Mouse (Mus musculus) heart, embryonic 13.5 days (tissue): ENCODE measurements around the gene Uhmk1. TPM values are rescaled to one million over a fixed set of nuclear protein-coding genes. Genes with fewer than 3 reads are reported as not detected.
A peak's percentile ranks its signal among the peaks of the same experiment; 100 is the strongest.

Experiments
- ATAC-seq: fragments of 200-750 bp; cut with Nextera tagmentation; 2 replicates; pipeline ENCODE4 v1.8.0; 2017; ENCODE audit warnings: moderate TSS enrichment; ENCODE audit not compliant: insufficient number of reproducible peaks, low FRiP score, low TSS enrichment; ENCODE audit errors: extremely low read depth
- H3K27ac ChIP-seq: fragments of 300-500 bp; sonication (generic); replicated peaks from 2 replicates; pipeline ENCODE4 v1.5.1; 2015; ENCODE audit warnings: moderate library complexity, mild to moderate bottlenecking, inconsistent platforms
- H3K27me3 ChIP-seq: fragments of 300-500 bp; sonication (generic); replicated peaks from 2 replicates; pipeline ENCODE4 v1.6.1; 2015; ENCODE audit warnings: mild to moderate bottlenecking, inconsistent platforms
- H3K36me3 ChIP-seq: fragments of 300-500 bp; sonication (generic); 2 replicates; pipeline ENCODE4 v1.6.1; 2015; ENCODE audit warnings: mild to moderate bottlenecking, inconsistent platforms
- H3K4me1 ChIP-seq: fragments of 300-500 bp; sonication (generic); 2 replicates; pipeline ENCODE4 v1.6.1; 2015; ENCODE audit warnings: inconsistent platforms
- H3K4me2 ChIP-seq: fragments of 300-500 bp; sonication (generic); 2 replicates; pipeline ENCODE4 v1.6.1; 2015; ENCODE audit warnings: inconsistent platforms, mild to moderate bottlenecking, moderate library complexity
- H3K4me3 ChIP-seq: fragments of 300-500 bp; sonication (generic); 2 replicates; pipeline ENCODE4 v1.5.1; 2015; ENCODE audit warnings: moderate library complexity, mild to moderate bottlenecking, inconsistent platforms
- H3K9ac ChIP-seq: fragments of 300-500 bp; sonication (generic); 2 replicates; pipeline ENCODE4 v1.6.1; 2015; ENCODE audit warnings: inconsistent platforms, mild to moderate bottlenecking, moderate library complexity
- H3K9me3 ChIP-seq: fragments of 300-500 bp; sonication (generic); 2 replicates; pipeline ENCODE4 v1.6.1; 2016; ENCODE audit warnings: inconsistent platforms
- WGBS: fragments of 180-500 bp; shearing (Covaris S2); methylation state at CpG from one replicate; pipeline ENCODE4 v1.1.7; 2015; ENCODE audit warnings: mixed read lengths; 5-methylcytosine and 5-hydroxymethylcytosine counted together
- polyA plus RNA-seq: library from polyadenylated mRNA; unstranded; fragments of >200 nt; fragmentation: Nextera tagmentation; extraction: Ambion mirVana; gene quantifications from 2 replicates; pipeline ENCODE4 v1.2.1, GENCODE M21; 2015

The Uhmk1 gene
- polyA plus RNA-seq, 1 experiment from 2014 or later: 5.1 TPM

- Histone ChIP-seq H3K27ac (no peak overlapping the region), H3K9me3 (no peaks in the 10 kb centered on the region), H3K36me3 (peaks cover 75% of the 10 kb centered on the region), H3K4me2 (no peak overlapping the region), H3K27me3 (no peaks in the 10 kb centered on the region), H3K4me3 (no peak overlapping the region), H3K9ac (no peak overlapping the region), H3K4me1 (0 out of 2 replicates have a peak, but pooled peaks cover under 1% of the 10 kb centered on the region)
- 89% methylated on average over 8 of the region's 8 CpGs for WGBS
- no peak for ATAC-seq
These were observed 61.2 kb downstream of the Uhmk1 start for GRCm38 (mm10) chr1:170153986-170154385.

- peaks cover 75% of the 10 kb centered on the region for H3K36me3 ChIP-seq
- H3K4me3 ChIP-seq: no peak overlapping the region
- 75% methylated on average over 2 of the region's 2 CpGs for WGBS
- ATAC-seq: no peak
- H3K9ac ChIP-seq: no peak overlapping the region
- no peaks in the 10 kb centered on the region for H3K27me3 ChIP-seq
- H3K4me1 ChIP-seq: peaks cover 12% of the 10 kb centered on the region
- no peak overlapping the region for H3K27ac ChIP-seq
- H3K4me2 ChIP-seq: no peak overlapping the region
- no peaks in the 10 kb centered on the region for H3K9me3 ChIP-seq
These were observed 62.6 kb downstream of the Uhmk1 start for GRCm38 (mm10) chr1:170152552-170152951.

GRCm38 (mm10) chr1:170150870-170151269 is 64.3 kb downstream of the Uhmk1 start:
- WGBS: 88% methylated on average over 6 of the region's 6 CpGs
- no peak for ATAC-seq

GRCm38 (mm10) chr1:170149756-170150155 is 65.4 kb downstream of the Uhmk1 start:
- WGBS: 87% methylated on average over 4 of the region's 4 CpGs
- ATAC-seq: no peak
- Histone ChIP-seq H3K4me2 (no peak overlapping the region), H3K9ac (no peak overlapping the region), H3K36me3 (peaks cover 77% of the 10 kb centered on the region), H3K4me3 (no peak overlapping the region), H3K27ac (no peak overlapping the region), H3K9me3 (no peaks in the 10 kb centered on the region), H3K27me3 (no peaks in the 10 kb centered on the region), H3K4me1 (peaks cover 15% of the 10 kb centered on the region)

More at GRCm38 (mm10) chr1:170150870-170151269, 64.3 kb downstream of the Uhmk1 start:
- Histone ChIP-seq H3K4me1 (peaks cover 15% of the 10 kb centered on the region), H3K4me2 (no peak overlapping the region), H3K9ac (no peak overlapping the region), H3K27me3 (no peaks in the 10 kb centered on the region), H3K36me3 (peaks cover 78% of the 10 kb centered on the region), H3K4me3 (no peak overlapping the region), H3K9me3 (no peaks in the 10 kb centered on the region), H3K27ac (no peak overlapping the region)

- H3K36me3 ChIP-seq: peaks cover 79% of the 10 kb centered on the region
- H3K4me1 ChIP-seq: peaks cover 15% of the 10 kb centered on the region
- no peak overlapping the region for H3K27ac ChIP-seq
- H3K9me3 ChIP-seq: no peaks in the 10 kb centered on the region
- WGBS: 43% methylated on average over 6 of the region's 6 CpGs
- H3K4me3 ChIP-seq: no peak overlapping the region
- no peaks in the 10 kb centered on the region for H3K27me3 ChIP-seq
- no peak for ATAC-seq
- no peak overlapping the region for H3K9ac ChIP-seq
- no peak overlapping the region for H3K4me2 ChIP-seq
These were observed 66.7 kb downstream of the Uhmk1 start for GRCm38 (mm10) chr1:170148536-170148935.

GRCm38 (mm10) chr1:170147651-170148448 is 67.3 kb downstream of the Uhmk1 start:
- no peak overlapping the region for H3K9ac ChIP-seq
- peak overlapping the region; percentile 43; the same call in 1 of the 2 replicates for H3K27ac ChIP-seq
- no peak for ATAC-seq
- H3K9me3 ChIP-seq: no peaks in the 10 kb centered on the region
- H3K27me3 ChIP-seq: no peaks in the 10 kb centered on the region
- no peak overlapping the region for H3K4me2 ChIP-seq
- H3K36me3 ChIP-seq: peaks cover 84% of the 10 kb centered on the region
- peaks cover 15% of the 10 kb centered on the region for H3K4me1 ChIP-seq
- H3K4me3 ChIP-seq: no peak overlapping the region
- WGBS: 75% methylated on average over 9 of the region's 9 CpGs

GRCm38 (mm10) chr1:170145606-170146005 is 69.6 kb downstream of the Uhmk1 start:
- peaks cover 88% of the 10 kb centered on the region for H3K36me3 ChIP-seq

More at GRCm38 (mm10) chr1:170145606-170146005, 69.6 kb downstream of the Uhmk1 start:
- H3K9ac ChIP-seq: no peak overlapping the region
- no peak overlapping the region for H3K4me3 ChIP-seq
- no peaks in the 10 kb centered on the region for H3K9me3 ChIP-seq
- 87% methylated on average over 4 of the region's 4 CpGs for WGBS
- H3K4me2 ChIP-seq: no peak overlapping the region
- no peaks in the 10 kb centered on the region for H3K27me3 ChIP-seq
- H3K27ac ChIP-seq: no peak overlapping the region
- ATAC-seq: no peak
- H3K4me1 ChIP-seq: peaks cover 15% of the 10 kb centered on the region

Other genes with a start within 250 kb of the Uhmk1 start
- 21.0 and 23.1 TPM in 2 replicates for gene Hsd17b7, start 246.2 kb downstream of the Uhmk1 start, polyA plus RNA-seq
- gene Ddr2, start 104.6 kb downstream of the Uhmk1 start, polyA plus RNA-seq: 9.1 and 11.2 TPM in 2 replicates
- gene Uap1, start 40.4 kb downstream of the Uhmk1 start, polyA plus RNA-seq: 42.4 and 46.1 TPM in 2 replicates
- gene Sh2d1b2, start 17.4 kb upstream of the Uhmk1 start, polyA plus RNA-seq: not detected in 2 replicates
- 0.05 TPM in 1 of 2 replicates, not detected in the other for gene Sh2d1b1, start 61.9 kb upstream of the Uhmk1 start, polyA plus RNA-seq
- 4.8 and 5.6 TPM in 2 replicates for gene Gm7694, start 90.9 kb upstream of the Uhmk1 start, polyA plus RNA-seq
- 1.1 and 1.7 TPM in 2 replicates for gene Spata46, start 93.4 kb upstream of the Uhmk1 start, polyA plus RNA-seq